Mouse (Mus musculus) embryonic fibroblast, embryonic 13.5 days (primary cell): ENCODE measurements around the gene Dock3. TPM values are rescaled to one million over a fixed set of nuclear protein-coding genes. Genes with fewer than 3 reads are reported as not detected.
A peak's percentile ranks its signal among the peaks of the same experiment; 100 is the strongest.
"Not testable (repeated sequence)": the region's sequence is repeated elsewhere in the genome, so short reads cannot be mapped to it uniquely, and the experiment has no call there.

Experiments
- H3K27ac ChIP-seq: 2 replicates; pipeline ENCODE4 v1.5.1; 2012; ENCODE audit warnings: low read length, control low read depth, inconsistent platforms; ENCODE audit not compliant: insufficient read depth
- H3K4me1 ChIP-seq: 2 replicates; pipeline ENCODE4 v1.6.1; 2011; ENCODE audit warnings: low read length; ENCODE audit not compliant: control insufficient read depth, insufficient read depth
- H3K4me3 ChIP-seq: 2 replicates; pipeline ENCODE4 v1.5.1; 2011; ENCODE audit warnings: mild to moderate bottlenecking, control low read depth, low read length; ENCODE audit not compliant: insufficient read depth
- CTCF ChIP-seq: IDR thresholded peaks from 2 replicates; pipeline ENCODE4 v1.5.1; 2011; ENCODE audit warnings: mild to moderate bottlenecking, control low read depth, low read length, moderate library complexity, borderline replicate concordance; ENCODE audit not compliant: insufficient read depth
- POLR2A ChIP-seq: IDR thresholded peaks from 2 replicates; pipeline ENCODE4 v1.6.1; 2011; ENCODE audit warnings: low read depth, mild to moderate bottlenecking, control low read depth, low read length, moderate library complexity
- polyA plus RNA-seq: library from polyadenylated mRNA; stranded (reverse); fragments of >200 nt; gene quantifications from 2 replicates; pipeline ENCODE4 v1.2.4, GENCODE M21; 2011; ENCODE audit warnings: low read depth; ENCODE audit not compliant: missing spikeins, insufficient read length

Dock3 gene
- polyA plus RNA-seq, 1 experiment: 0.18 TPM

DNA sequence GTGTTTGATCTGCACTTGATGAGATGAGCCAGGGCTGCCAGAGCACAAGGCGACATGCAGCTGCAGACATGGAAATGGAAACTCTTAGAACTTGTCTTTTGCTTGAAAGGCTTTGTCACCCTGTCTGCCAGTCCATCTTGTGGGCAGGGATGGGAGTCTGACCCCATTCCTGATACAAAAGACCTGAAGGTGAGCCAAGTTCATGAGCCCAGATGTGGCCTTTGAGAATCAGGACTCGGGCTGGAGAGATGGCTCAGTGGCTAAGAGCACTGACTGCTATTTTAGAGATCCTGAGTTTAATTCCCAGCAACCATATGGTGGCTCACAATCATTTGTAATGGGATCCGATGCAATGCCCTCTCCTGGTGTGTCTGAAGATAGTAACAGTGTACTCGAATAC, 13.6 kb upstream of the Dock3 start:
- H3K4me1 ChIP-seq: peaks cover 2% of the 10 kb centered on the region; the same call in 1 of the 2 replicates
- TF ChIP-seq POLR2A (no peak), CTCF (no peak)

GRCm38 (mm10) chr9:107236151-107236550, 4.4 kb upstream of the Dock3 start:
- TF ChIP-seq POLR2A (no peak), CTCF (no peak)
- no peak overlapping the region for H3K27ac ChIP-seq
- no peak overlapping the region for H3K4me3 ChIP-seq
- H3K4me1 ChIP-seq: peaks cover 4% of the 10 kb centered on the region

More for the DNA sequence above, 13.6 kb upstream of the Dock3 start:
- no peak overlapping the region for H3K4me3 ChIP-seq
- no peak overlapping the region for H3K27ac ChIP-seq

GRCm38 (mm10) chr9:107235261-107235660, 3.6 kb upstream of the Dock3 start:
- TF ChIP-seq POLR2A (no peak), CTCF (no peak)
- H3K4me3 ChIP-seq: no peak overlapping the region
- peaks cover 4% of the 10 kb centered on the region for H3K4me1 ChIP-seq
- no peak overlapping the region for H3K27ac ChIP-seq

DNA sequence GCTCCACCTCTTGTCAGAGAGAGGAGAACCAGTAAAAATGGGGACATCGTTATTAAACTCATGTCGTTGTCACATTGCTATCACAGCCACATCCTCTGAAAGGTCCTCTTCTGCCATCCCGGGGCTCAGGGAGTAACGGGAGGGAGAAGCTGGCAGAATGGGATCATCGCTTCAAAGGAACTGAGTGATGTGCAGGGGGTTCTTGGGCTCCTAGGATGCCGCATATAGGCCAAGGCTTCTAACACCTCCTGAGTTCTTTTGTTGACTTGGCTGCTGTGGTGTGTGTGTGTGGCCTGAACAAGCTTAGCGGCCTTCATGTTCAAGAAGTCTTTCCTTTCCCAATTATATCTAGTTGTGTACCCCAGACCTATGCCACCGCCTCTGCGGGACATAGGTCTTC, 431 bp upstream of the Dock3 start:
- peaks cover 4% of the 10 kb centered on the region for H3K4me1 ChIP-seq
- TF ChIP-seq POLR2A (no peak), CTCF (no peak)
- no peak overlapping the region for H3K27ac ChIP-seq
- H3K4me3 ChIP-seq: no peak overlapping the region

- Histone ChIP-seq H3K4me3 (peak overlapping the region; percentile 33; the same call in 1 of the 2 replicates), H3K4me1 (peaks cover 4% of the 10 kb centered on the region), H3K27ac (no peak overlapping the region)
- no peak for TF ChIP-seq POLR2A
- no peak for TF ChIP-seq CTCF
Measured at GRCm38 (mm10) chr9:107230991-107231538, 644 bp downstream of the Dock3 start.

DNA sequence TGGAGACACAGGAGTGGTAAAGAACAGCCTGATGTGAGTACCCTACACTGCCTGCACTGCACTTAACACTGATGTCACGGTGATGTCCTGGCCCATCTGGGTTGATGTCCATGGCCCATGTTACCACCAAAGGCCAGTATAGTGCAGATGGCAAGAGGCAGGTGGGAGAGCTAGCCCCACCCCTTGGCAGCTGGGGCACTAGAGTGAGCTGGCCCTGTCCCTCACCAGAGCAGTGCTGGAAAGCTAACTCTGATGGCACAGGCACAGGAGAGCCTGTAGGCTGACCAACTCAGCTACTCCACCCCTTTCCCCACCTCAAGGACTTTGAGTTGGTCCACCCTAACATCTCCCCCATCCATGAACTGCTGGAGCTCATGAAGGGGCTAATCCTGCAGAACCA, 7.1 kb downstream of the Dock3 start:
- no peak overlapping the region for H3K4me3 ChIP-seq
- H3K27ac ChIP-seq: no peak overlapping the region
- H3K4me1 ChIP-seq: no peaks in the 10 kb centered on the region
- TF ChIP-seq POLR2A: no peak
- TF ChIP-seq CTCF: no peak

- H3K4me1 ChIP-seq, H3K27ac ChIP-seq, H3K4me3 ChIP-seq: not testable (repeated sequence)
Measured at GRCm38 (mm10) chr9:107174831-107175230, 56.9 kb downstream of the Dock3 start.

DNA sequence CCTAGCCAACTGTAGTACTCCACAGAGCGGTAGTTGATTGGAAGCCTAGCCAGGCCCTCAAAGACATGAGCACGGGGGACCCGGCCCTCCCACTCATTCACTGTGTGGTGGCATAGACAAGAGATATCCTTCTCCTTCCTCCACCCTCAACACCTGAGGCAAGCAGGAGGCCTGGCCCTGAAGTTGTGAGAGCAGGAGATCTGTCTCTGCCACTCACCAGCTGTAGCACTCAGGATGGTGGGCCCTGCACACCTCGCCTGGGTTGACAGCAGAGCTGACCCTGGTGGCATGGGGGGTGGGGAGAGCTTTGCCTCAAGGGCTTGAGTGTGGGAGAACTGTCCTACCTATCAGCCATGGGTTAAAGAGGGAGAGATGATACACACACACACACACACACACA, 65.9 kb downstream of the Dock3 start:
- no peak overlapping the region for H3K4me3 ChIP-seq
- TF ChIP-seq CTCF: no peak
- TF ChIP-seq POLR2A: no peak
- no peak overlapping the region for H3K27ac ChIP-seq
- no peaks in the 10 kb centered on the region for H3K4me1 ChIP-seq

DNA sequence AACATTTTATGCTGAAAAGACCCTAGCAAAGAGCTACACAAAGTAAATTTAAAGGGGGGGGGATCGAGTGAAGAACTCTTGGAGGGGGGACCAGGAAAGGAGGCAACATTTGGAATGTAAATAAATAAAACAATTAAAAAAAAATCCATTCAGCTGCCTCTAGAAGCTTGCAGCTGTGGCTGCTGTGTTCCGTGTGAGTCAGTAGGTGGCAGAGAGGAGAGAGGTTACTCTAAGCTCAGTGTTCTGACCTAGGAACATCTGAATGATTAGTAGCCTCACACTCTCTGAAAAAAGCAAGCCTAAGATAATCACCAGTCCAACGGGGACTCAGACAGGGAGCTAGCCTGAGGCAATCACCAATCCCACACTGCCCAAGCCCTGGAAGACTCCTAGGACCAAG, 66.9 kb downstream of the Dock3 start:
- Histone ChIP-seq H3K27ac (no peak overlapping the region), H3K4me3 (no peak overlapping the region), H3K4me1 (no peaks in the 10 kb centered on the region)
- TF ChIP-seq CTCF (no peak), POLR2A (no peak)

- H3K27ac ChIP-seq, H3K4me3 ChIP-seq, H3K4me1 ChIP-seq: not testable (repeated sequence)
Measured at GRCm38 (mm10) chr9:107156388-107156787, 75.3 kb downstream of the Dock3 start.

GRCm38 (mm10) chr9:107112791-107113190, 118.9 kb downstream of the Dock3 start:
- TF ChIP-seq CTCF (no peak), POLR2A (no peak)
- H3K4me1 ChIP-seq: no peaks in the 10 kb centered on the region
- no peak overlapping the region for H3K27ac ChIP-seq
- H3K4me3 ChIP-seq: no peak overlapping the region

GRCm38 (mm10) chr9:107112056-107112455, 119.7 kb downstream of the Dock3 start:
- no peaks in the 10 kb centered on the region for H3K4me1 ChIP-seq
- no peak overlapping the region for H3K27ac ChIP-seq
- TF ChIP-seq POLR2A (no peak), CTCF (no peak)
- no peak overlapping the region for H3K4me3 ChIP-seq
